Mouse (Mus musculus) retina, embryonic 14.5 days (tissue): ENCODE measurements around the gene Trap1.
"Not testable (repeated sequence)": the region's sequence is repeated elsewhere in the genome, so short reads cannot be mapped to it uniquely, and the experiment has no call there.

Experiments
- DNase-seq: peaks from one replicate; pipeline ENCODE4 v3.0.0-alpha.2; 2015; ENCODE audit warnings: low spot score

Gene Trap1

GRCm38 (mm10) chr16:4035575-4035974, 42.1 kb downstream of the Trap1 start:
- DNase-seq: no peak

- no peak for DNase-seq
Measured at GRCm38 (mm10) chr16:4034476-4034875, 43.2 kb downstream of the Trap1 start.

GRCm38 (mm10) chr16:4033971-4034370, 43.7 kb downstream of the Trap1 start:
- no peak for DNase-seq

DNA sequence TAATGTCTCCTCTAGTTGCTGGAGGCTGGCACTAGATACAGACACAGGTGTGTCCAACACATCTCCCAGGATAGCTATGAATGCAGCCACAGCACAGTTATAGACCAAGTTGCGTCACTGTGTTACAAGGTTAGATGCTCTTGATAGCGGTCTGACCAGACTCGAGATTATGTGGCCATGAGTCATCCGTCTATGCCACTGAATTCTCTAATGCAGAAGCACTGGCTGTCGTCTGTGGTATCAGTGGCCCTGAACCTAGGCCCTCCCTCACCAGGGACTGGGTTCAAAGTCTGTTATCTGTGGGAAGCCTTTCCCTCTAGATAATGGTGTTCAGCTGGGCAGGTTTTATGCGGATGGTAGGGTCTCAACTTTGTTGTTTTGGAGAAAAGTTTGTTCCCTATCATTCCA, 45.3 kb downstream of the Trap1 start:
- DNase-seq: no peak

GRCm38 (mm10) chr16:4031441-4032274, 46.0 kb downstream of the Trap1 start:
- DNase-seq: no peak

- DNase-seq: no peak
Measured at GRCm38 (mm10) chr16:4030501-4030900, 47.1 kb downstream of the Trap1 start.

- DNase-seq: no peak
Measured at GRCm38 (mm10) chr16:4029371-4029841, 48.2 kb downstream of the Trap1 start.

- no peak for DNase-seq
Measured at GRCm38 (mm10) chr16:4027211-4027610, 50.4 kb downstream of the Trap1 start.

DNA sequence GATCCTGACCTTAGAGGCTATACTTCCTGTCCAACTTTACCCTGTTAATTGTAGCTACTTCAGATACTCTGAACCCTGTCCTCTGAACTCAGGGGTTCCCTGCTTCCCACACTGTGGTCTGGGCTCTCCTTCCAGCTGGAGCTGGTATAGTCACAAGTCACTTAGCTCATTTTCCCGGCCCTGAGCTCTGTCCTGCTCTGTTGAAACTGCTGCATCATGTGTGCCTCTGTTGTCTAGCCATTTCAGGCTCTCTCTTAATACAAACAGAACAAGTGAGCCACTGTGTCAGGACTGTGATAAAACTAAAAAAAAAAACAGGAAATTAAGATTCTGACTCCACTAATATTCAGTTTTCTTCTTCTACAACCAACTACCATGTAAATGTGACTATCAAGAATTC, 51.0 kb downstream of the Trap1 start:
- no peak for DNase-seq

- no peak for DNase-seq
Measured at GRCm38 (mm10) chr16:4022719-4023118, 54.9 kb downstream of the Trap1 start.

DNA sequence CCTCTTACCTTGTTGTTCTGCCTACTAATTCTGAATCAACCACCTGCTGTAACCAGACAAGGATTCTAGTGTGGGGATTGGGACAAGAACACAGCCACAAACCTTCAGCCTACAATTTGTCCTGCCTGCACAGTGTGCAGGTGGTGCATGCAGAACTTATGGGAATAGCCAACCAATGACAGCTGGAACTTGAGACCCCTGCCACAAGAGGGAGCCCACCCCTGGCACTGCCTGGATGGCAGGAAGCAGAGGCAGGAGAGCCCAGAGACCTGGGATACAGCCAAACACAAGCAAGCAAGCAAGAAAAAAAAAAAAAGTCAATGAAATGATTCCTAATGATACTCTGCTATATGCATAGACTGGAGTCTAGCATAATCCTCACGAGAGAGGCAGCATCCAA, 56.4 kb downstream of the Trap1 start:
- DNase-seq: no peak

DNA sequence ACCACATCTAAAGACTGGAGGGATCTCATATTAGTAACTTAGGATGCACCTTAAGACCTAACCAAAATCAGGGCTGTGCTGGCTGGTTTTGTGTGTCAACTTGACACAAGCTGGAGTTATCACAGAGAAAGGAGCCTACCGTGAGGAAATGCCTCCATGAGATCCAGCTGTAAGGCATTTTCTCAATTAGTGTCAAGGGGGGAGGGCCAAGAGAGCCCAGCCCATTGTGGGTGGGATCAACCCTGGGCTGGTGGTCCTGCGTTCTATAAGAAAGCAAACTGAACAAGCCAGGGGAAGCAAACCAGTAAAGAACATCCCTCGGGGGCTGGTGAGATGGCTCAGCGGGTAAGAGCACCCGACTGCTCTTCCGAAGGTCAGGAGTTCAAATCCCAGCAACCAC, 60.2 kb downstream of the Trap1 start:
- DNase-seq: not testable (repeated sequence)

GRCm38 (mm10) chr16:4016786-4017185, 60.8 kb downstream of the Trap1 start:
- not testable (repeated sequence) for DNase-seq

DNA sequence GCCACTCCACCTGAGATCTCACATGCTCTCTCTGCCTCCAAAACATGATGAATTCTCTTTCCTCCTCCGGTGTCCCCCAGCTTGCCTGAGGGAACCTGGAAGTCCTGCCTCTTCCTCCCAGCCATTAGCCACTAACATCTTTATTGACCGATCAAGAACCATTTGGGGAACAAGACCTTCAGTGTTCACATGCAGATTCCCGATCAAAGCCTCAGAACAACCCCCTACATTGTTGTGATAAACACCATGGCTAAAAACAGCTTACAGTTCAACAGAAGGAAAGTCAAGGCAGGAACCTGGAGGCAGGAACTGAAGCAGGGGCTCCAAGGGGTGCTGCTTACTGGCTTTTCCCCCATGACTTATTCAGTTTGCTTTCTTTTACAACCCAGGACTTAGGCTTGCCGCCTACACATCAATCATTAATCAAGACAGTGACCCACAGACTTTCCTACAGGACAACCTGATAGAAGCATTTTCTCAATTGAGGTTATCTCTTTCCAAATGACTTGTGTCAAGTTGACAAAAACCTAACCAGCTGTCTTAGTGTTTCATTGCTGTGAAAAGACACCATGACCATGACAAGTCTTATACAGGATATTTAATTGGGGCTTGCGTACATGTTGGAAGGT, 63.5 kb downstream of the Trap1 start:
- no peak for DNase-seq

DNA sequence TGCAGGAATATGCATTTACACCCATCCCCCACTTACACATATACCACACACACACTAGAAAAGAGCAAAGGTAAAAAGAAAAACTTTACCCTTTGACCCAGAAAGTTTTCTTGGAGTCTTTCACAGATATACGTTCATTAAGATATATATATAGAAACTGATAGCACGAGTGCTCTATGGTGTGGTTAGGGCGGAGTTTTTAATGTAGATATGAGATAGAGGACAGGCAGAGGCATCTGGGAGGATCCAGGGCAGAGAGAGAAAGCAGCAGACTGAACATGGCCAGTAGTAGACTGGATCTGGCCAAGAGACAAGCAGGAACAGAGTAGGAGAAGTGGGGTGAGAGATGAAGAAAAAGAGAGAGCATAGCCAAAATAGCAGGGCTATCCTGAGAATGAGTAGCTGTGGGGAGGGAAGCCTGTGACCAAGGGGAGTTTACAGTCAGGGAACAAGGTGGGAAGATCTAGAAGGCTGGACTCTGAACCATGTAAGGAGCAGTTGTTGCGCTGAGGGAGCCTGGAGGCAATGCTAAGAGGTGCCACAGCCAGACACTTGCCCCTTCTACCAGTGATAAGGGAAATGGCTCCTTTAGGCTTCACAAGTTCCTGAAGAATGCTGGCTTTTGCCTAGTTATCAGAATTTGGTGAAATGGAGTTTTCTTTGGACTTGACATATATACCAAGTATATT, 64.6 kb downstream of the Trap1 start:
- DNase-seq: no peak

DNA sequence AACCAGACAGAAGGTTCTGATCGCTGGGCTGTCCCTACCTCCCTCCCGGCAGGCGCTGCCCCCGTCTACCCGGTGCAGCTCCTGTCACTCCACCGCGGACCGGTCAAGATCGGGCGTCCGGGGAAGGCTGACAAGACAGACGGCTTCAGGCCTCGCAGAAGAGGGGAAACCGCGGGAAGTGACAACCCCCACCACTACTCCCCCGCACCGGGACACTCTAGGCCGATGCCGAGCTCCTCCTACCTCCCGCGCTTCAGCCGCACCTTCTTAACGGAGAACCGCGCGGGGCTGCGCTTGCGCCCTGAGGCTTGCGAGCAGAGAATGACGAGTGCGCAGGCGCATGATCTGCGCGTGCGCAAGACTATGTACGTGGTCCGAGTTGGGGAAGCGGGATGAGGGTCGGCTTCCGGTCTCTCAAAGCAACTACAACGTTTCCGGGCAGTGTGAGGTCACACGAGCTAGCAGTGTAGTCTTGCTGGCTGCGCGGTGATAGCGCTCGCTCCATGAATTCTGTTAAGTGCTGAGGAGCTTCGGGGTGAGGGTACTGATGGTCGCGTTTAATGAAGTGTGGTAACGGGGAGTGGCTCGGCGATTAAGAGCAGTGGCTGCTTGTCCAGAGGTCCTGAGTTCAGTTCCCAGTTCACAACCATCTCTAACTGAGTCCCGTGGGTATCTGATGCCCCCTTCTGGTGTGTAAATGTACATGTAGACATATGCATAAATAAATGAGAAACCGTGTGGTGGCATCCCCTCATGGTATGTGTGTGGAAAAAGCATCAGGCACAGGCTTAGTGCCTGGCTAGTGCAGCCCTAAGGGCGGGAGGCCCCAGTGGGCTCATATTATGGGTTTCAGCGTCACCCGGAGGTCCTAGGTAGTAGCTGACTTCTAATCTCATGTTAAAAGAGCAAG, 73.9 kb downstream of the Trap1 start, which contains the start of gene Slx4:
Gene Slx4 (minus strand): TSS at position 282 of the 910 bp plus-strand sequence.
- peak; percentile 99 for DNase-seq
